Mouse (Mus musculus) ovary, adult 18-20 months (tissue): ENCODE data around the gene Art3.

Experiments
- DNase-seq: peaks from one replicate; pipeline ENCODE4 v3.0.0; 2022; ENCODE audit warnings: low spot score, mixed read lengths

Gene Art3

DNA sequence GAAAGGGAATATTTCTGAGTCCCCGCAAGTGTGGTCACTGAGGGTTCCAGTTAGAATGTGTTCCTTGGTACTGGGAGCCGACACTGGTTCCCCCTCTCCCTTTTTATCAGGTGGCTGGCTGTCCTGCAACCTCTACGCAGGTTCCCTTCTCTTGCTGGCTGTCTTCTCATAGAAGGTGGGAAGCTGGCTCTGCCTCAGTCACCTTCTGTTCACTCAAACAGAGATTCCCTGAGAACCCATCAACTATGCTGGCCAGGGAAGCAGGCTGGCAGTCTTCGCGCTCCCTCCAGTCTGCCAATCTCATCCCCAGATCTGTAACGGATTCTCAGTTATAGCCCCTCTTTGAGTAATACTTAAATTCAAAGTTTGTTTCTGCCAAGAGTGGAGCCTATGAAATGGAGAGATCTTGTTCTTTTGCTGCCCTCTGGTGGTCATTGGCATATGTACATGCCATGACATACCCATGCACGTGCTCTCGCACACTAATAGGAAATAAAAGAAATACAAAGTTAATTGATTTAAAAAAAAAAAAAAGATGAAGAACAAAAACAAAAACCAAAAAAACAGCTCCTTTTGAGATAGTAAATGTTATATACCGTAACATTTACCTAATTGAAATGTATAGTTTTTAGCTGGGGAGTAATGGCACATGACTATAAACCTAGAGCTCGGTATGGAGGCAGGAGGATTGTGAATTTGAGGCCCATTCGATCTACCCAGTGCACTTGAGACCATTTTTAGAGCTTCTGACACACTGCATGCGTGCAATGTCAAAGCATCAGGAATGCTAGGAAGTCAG is 50.1 kb downstream of the Art3 start:
- no peak for DNase-seq

DNA sequence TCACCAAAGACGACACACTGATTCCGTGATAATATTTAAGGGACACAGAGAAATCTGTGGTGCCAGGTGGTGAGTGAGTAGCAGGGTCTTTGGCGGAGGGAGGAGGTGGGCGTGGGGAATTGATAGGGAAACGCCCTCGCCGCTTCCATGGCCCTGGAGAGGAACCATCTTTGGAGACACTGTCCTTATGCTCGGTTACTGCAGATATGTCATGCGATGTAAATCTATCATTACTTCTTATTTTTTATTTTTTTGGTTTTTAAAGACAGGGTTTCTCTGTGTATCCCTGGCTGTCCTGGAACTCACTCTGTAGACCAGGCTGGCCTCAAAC is 50.7 kb downstream of the Art3 start:
- DNase-seq, result no peak

DNA sequence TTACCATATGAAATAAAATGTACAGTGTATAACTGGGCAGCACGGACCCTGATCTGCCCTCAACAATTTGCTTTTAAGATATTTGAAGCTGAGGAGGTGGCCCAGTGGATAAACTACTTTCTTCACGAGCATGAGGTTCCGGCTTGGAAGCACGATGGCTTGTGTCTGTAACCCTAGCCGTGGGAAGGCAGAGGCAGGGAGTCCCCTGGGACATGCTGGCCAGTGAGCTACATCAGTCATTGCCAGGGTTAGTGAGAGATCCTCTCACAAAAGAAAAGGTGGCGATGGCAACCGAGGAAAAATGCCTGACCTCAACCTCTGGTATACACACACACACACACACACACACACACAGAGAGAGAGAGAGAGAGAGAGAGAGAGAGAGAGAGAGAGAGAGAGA is 52.1 kb downstream of the Art3 start:
- DNase-seq, result no peak

DNA sequence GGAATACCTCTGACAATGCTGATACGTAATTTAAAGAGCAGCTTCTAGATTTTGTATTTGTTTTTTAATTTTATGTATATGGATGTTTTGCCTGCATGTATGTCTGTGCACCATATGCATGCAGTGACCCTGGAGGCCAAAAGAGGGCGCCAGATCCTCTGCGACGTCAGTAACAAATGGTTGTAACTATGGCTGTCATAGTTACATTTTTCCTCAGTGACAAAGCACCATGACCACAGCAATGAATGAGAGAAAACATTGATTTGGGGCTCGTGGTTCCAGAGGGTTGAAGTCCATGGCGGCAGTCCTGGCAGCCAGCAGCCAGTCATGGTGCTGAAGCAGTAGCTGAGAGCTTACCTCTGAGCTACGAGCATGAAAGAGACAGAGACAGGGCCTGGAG is 53.2 kb downstream of the Art3 start:
- DNase-seq, result no peak

DNA sequence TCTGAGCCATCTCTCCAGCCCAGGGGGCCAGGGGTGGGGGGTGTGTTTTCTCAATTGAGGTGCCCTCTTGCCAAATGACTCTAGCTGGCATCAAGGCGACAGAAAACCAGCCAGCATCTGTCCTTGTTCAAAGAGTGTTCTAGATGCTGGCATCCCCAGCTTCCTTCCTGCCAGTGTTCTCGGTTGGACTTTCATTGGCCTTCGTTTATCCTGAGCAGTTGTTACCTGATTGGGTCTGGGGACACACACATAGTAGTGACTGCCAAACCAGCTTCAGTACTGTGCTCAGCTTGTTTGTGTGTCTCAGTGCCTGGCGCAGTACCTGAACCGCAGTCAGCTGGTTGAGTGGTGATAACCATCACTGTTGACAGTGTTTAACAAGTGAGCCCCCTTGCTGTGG is 54.5 kb downstream of the Art3 start:
- DNase-seq, result no peak

DNA sequence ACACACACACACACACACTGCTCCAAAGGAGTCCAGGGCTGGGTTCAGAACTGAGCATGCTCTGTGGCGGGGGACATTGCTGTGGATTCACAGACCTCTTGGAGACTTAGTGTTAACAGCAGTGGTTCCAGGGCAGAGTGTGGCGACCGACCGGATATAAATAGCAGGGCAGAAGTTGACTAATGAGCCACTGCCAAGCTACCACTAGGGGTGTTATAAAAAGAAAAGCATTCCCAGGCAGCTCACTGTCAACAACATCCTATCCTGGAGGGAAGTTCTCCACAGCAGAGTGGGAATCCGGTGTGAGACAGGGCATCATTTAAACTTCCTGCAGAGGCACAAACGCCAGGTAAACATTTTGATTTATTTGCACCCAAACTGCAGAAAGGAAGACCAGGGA is 55.0 kb downstream of the Art3 start:
- DNase-seq, result no peak

DNA sequence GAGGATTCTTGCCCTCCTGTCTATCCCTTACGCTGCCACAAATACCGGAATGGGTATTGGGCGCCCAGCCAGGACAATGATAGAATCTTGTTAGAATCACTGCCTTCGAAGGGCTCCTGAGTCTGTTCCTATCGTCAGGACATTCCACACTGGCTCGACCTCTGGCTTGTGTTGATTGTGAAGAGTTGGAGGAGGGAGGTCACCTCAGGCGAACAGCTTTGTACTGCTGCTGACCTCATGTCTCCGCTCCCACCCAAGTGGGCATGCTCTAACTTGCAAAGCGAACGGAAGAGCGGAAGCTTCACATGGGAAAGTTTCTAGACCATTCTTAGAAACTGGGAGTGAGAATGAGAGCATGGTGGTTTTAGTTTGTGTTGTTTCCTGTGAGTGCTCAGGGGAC is 55.8 kb downstream of the Art3 start:
- no peak for DNase-seq

DNA sequence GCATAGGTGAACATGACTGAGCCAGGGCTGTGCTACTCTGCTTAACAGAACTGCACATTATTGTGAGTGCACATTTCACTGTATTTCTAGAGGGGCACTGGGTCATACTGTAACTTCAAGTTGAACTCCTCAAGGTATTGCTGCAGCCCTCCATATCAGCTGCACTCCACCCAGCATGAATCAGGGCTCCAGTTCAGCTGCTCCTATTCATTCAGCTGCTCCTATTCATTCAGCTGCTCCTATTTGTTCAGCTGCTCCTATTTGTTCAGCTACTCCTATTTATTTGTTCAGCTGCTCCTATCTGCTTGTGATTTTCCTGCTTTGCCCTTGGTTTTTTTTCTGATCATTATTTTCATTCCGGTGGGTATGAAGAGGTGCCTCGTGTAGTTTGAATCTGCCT is 58.4 kb downstream of the Art3 start:
- no peak for DNase-seq

DNA sequence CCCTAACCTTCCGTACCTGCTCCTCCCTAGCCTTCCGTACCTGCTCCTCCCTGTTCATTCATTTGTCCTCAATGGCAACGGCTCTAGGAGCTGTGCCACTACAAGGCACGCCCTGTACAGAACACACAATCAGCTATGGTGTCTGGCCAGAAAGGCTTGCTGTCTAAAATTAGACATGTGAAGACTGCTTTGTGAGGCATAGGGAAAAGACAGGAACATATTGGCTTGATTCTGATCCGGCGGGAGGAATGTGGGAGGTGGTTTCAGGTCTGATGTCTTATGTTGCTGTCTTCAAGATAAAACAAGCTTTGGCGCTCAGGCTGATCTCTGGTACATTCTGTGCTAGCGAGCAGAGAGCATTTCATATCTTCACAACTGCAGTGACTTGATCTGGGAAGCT is 59.0 kb downstream of the Art3 start:
- no peak for DNase-seq

DNA sequence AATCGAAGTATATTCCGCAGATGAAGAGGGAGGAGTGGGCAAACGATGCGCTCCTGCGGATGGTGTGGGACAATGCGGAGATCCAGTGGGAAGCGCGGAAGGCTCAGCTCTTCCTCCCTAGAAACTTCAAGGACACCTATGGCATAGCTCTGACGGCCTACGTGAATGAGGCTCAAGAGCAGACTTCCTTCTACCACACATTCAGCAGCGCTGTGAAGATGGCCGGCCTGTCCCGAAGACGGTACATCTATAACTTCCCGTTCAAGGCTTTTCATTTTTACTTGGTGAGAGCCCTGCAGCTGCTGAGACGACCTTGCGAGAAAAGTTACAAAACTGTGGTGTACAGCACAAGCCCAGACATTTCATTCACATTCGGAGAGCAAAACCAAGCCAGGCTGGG is 60.9 kb downstream of the Art3 start:
- no peak for DNase-seq

DNA sequence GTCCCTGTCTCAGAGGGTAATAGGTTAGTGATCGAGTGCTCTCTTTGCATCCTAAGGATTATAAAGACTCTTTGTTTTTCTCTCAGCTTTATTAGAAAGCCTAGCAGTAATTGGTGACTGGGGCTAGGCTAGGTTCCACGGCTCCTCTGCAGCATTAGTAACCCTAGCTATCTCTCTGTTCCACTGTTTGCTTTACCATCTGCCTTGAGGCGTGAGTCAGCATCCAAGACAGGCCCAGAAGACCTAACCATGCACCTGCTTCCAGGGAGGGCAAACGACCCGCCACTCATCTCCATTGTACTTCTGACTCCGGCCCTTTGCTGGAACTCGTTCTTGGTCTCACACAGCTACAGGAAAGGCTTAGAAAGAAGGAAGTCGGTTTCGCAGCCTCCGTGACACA is 62.2 kb downstream of the Art3 start:
- DNase-seq, result no peak

DNA sequence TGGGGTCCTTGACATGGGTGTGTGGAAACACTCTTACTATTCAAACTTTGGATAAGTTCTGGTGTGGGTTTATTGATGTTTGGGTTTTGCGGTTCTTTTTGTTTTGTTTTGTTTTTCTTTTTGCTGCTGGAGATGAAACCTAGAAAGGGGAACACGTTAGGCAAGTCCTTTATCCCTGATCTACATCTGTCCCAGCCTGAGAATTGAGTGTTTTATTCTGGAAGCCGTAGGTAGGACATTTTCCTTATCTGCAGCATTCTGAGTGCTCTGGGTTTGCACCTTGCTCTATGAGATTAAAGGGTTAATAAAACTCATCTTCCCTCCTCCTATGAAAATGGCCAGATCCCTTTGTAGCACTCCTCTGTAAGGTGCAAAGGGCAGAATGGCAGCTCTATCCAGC is 64.1 kb downstream of the Art3 start:
- no peak for DNase-seq

DNA sequence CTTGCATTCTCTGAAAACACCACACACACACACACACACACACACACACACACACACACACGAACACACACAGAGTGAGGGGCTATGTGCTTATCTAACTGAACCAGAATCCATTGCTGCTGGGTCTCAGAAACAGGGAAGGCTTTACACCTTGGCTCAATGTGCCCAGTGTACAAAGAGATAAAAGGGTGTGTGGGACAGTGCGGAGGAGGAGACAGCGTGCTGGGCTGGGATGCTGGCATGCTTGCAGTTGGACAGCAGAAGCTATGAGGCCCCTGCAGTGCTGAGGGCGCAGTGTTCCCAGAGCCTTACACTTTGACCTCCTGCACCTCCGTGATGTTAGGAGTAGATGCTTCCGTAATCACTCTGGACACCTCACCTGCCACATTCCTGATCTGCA is 64.8 kb downstream of the Art3 start:
- no peak for DNase-seq

DNA sequence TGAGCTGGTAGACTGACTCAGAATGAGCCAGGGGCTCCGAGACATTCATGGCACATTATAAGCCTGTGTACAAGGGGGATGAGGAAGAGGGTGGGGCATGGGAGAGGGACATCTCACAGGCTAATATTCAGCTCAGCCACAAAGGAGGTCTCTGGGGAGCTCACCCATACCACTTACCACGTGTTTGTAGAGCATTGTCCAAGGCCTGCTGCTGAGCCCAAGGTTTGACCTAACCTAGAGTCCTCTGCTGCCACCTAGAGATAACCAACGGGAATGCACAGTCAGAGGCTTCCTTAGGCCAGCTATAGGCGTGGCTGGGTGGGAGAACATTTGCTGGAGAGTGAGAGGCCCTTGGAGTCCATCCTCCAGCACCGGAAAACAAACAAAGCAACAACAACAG is 66.5 kb downstream of the Art3 start:
- no peak for DNase-seq

DNA sequence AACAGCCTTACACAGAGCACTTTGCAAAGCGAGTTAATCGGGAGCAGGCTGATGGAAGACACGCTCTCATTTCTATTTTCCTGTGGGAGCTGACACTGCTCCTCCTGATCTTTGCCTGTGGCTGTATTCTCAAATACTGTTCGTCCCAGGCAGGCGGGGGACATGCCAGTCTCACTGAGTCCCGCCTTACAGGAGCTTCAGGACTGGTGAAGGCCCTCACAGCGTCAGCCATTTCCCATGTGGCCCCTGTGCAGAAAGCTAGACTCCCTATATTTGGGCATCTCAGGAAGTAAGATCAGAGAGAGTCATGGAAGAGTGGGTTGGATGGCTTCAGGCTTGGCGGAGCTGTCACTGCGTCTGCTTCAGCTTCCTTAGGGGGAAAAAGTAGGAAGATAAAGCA is 71.2 kb downstream of the Art3 start:
- DNase-seq, result no peak

DNA sequence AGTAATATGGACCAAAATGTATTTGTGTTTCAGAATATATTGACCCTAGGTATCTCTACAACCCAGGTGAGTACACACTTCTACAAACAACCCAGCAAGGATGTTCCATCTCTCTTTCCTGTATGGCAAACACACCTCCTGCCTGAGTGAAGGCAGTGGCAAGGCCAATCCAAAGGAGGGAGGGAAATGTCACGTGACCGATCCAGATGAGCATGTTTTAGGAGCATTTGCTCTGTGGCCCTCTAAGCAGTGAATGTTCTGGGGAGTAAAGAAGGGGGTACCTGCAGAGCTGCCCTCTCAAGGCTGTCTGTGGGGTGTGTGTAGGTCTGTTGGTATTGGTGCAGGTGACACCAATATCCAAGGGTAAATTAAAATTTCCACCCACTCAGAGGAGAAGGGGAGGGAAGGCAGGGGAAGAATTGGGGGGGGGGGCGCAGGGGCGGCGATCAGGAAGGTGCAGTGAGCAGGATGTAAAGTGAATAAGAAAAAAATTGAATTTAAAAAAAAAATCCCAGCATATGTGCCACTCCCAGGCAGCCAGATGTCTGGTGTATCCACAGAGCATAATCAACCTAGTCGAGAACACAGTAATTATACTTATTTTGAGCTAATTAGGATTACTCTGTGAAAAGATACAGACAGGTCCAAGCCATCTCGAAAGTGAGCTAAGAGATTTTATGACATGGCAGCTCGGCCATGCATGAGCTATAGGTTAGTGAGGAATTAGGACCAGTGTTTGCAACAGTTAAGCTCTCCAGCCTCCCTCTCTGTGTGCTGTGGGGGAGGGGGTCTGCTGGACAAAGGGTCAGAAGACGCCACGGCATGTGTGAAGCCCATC is 72.2 kb downstream of the Art3 start:
- no peak for DNase-seq

DNA sequence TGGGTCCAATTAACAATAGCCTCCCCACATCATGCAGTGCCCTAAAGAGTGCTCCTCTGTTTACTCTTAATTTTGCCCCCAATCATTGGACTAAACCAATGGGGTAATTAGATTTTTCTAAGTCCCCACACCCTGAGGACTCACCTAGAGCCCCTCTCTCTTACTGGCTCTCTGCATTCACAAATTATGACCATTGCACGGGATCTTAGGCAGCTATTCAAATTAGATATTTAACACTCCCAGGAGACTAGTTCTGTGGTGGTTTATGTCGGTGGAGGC is 72.7 kb downstream of the Art3 start:
- no peak for DNase-seq

DNA sequence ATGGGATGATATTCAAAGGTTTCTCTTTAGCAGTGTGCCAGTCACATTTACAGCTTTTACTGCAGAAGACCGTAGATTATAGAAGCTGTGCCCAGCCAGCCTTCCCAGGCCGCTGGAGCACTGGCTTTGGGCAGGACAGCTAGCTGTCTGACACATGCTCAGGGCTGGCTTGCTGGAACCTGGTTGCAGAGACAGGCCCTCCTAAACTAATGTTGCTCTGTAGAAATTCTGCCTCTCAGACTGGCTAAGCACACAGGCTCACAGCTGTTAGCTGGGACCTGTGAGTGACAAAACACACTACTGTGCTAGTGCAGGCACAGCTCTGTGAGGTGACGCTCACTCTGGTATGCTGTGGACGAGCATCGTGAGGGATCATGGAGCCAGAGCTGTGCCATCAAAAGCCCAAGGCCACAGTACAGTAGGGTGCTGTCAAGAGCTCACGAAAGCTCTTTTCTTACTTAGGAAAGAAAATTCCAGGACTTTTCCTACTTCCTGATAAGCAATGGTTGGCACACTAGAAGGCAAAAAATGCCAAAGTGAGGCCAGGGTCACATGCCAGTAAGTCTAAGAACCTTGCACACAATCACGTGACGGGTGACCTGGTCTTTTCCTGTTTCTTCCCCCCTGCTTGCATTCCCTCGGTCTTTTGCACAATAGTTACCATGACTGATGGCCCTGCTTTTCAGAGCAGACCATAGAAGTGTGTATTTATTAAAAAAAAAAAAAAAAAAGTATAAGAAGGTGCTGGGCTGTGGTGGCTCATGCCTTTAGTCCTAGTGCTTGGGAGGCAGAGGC is 77.9 kb downstream of the Art3 start:
- DNase-seq, result no peak

DNA sequence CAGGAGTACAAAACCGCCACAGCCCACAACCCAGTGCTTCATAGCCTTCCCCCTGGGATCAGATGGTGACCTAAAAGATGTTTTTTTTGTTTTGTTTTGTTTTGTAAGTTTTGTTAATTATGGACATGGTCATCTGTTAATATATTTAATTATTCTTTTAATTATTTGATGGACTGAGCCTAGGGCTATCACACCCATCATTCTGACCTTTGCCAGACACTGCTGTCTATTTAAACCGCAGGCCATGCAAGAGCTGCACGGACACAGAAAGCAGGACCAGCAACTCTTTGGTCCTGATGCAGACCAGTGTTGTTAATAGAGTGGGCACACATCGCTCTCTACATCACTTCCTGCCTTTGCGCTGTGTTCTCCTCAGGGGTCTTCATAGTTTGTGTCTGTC is 78.9 kb downstream of the Art3 start:
- DNase-seq, result no peak

DNA sequence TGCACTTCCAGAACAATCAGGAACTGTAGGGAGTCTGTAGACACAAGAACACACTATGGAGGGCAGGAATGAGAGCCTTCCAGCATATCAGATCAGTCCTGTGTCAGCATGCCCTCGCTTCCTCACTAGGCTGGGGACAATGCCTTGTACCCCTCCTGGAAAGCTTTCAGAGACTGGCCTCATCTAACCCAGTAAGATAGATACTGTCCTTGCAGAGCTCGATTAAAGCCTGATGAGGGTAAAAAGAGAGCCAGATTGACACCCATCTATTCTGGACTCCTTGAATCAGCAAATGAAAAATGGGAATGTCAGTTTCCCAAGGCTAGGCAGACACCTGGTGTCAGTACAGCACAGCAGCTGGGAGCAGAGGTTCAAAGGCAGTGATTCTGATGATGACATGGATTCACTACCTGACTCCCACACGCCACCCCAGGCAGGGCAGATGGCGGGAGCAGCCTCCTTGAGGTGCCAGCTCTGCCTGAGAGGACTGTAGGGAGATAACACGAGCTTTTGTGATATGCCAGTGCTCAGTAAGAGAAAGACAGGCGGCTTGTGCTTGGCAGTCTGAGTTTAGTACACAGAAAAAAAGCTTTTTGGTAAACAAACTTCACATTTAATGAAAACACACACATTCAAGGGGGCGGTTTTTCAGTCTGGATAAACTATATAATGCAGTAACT is 80.0 kb downstream of the Art3 start:
- DNase-seq, result no peak

DNA sequence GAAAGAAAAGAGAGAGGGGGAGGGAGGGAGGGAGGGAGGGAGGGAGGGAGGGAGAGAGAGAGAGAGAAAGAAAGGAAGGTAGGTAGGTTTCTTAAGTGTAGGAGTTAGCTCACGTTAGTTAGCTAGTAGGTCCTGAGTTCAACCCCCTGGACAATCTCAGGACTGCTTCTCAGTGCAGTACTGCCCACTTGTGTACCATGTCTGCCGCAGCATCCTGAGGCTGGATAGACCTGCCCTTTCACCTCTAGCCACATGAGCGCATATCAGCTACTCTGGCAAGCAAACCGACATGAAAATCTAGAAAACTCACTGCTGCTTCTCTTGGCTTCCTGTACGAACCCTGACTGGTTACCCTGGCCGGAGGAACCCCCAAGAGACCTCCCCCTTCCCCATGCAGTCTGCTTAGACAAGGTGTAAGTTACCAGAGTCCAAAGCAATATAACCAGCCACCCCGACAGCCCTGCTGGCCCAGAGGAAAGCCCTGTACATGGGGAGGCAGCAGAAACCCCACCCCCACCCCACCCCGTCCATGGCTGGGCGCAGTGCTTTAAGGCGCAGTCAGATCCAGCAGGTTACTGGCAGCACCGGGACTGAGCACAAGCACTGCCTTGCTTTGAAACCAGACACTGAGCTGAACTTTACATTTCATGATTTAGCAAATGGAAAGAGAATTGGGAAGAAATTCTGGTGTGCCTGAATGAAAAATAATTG is 81.8 kb downstream of the Art3 start:
- no peak for DNase-seq

DNA sequence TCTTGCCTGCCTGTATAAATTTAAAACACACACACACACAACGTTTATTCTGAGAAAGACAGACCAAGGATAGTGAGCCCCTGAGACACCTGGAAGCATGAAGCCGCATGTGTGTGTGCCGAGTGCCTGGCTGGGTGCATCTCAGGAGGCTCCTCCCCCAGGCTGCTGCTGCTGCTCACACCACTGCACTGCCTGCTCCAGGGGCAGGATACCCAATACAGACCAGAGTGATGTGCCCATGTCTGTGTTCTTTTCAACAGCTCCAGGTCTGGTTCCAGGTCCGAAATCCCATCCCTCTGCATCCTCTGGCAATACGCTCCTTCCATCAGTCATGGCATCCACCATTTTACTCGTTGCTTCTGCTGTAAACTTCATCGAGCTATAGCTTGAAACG is 82.4 kb downstream of the Art3 start:
- DNase-seq, result no peak
